Mouse (Mus musculus): ENCODE measurements around the gene Ppp2r5e. TPM values are rescaled to one million over a fixed set of nuclear protein-coding genes. Genes with fewer than 3 reads are reported as not detected.

Ppp2r5e gene
- 22.2 and 49.0 TPM in 2 replicates for polyA plus RNA-seq (2012; rRNA removed)

GRCm38 (mm10) chr12:75596154-75597002 is at the start of gene Ppp2r5e:
TSS of gene Ppp2r5e (minus strand) at chr12:75596245.
- DNase-seq, result peak; percentile 98
- under 1% methylated on average over 72 of the region's 72 CpGs for WGBS

DNA sequence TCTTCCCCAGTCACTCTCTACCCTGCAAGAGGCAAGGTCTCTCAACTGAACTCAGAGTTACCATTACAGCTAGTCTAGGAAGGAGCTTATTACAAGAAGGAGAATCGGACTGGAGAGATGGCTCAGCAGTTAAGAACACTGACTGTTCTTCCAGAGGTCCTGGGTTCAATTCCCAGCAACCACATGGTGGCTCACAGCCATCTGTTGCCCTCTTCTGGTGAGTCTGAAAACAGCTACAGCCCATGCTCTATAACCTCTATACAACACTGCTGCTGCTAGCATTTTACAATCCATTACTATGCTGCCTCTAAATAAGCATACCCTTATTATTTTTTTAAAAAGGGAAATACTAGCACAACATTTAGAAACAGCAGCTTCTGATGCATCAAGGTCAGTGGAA is 49.7 kb upstream of the Ppp2r5e start:
- H3K27me3 ChIP-seq (ENCODE audit: control insufficient read depth, insufficient read depth, low read length), result no peaks in the 10 kb centered on the region
- no peaks in the 10 kb centered on the region for H3K36me3 ChIP-seq (ENCODE audit: control insufficient read depth, insufficient read depth, low read length)
- WGBS, result 100% methylated on average over 1 of the region's 1 CpGs
- DNase-seq, result peak; percentile 7
- no peak overlapping the region for H3K4me3 ChIP-seq (ENCODE audit: control insufficient read depth, insufficient read depth, low read length)
- TF ChIP-seq POLR2A (IDR thresholded peaks at IDR 0.05; ENCODE audit: control insufficient read depth, extremely low read depth, insufficient read depth, low read length, poor library complexity) (no peak), CTCF (IDR thresholded peaks at IDR 0.05; ENCODE audit: borderline replicate concordance, control insufficient read depth, extremely low read depth, insufficient read depth, low read length, poor library complexity) (no peak)
- no peaks in the 10 kb centered on the region for H3K4me1 ChIP-seq (replicated peaks; ENCODE audit: control insufficient read depth, insufficient read depth, low read length)
- no peak overlapping the region for H3K27ac ChIP-seq (ENCODE audit: control insufficient read depth, insufficient read depth, low read length)

More at GRCm38 (mm10) chr12:75596154-75597002, at the start of gene Ppp2r5e:
- Histone ChIP-seq H3K4me3 (ENCODE audit: control insufficient read depth, insufficient read depth, low read length) (peak within 1 kb of the TSS; percentile 72), H3K4me1 (replicated peaks; ENCODE audit: control insufficient read depth, insufficient read depth, low read length) (peaks cover 5% of the 10 kb centered on the region), H3K27me3 (ENCODE audit: control insufficient read depth, insufficient read depth, low read length) (no peaks in the 10 kb centered on the region), H3K36me3 (ENCODE audit: control insufficient read depth, insufficient read depth, low read length) (peaks cover 11% of the 10 kb centered on the region), H3K27ac (ENCODE audit: control insufficient read depth, insufficient read depth, low read length) (peak within 1 kb of the TSS; percentile 66)
- TF ChIP-seq CTCF (IDR thresholded peaks at IDR 0.05; ENCODE audit: borderline replicate concordance, control insufficient read depth, extremely low read depth, insufficient read depth, low read length, poor library complexity) (peak; percentile 59), POLR2A (IDR thresholded peaks at IDR 0.05; ENCODE audit: control insufficient read depth, extremely low read depth, insufficient read depth, low read length, poor library complexity) (peak; percentile 91)

- no peak for DNase-seq
- no peak overlapping the region for H3K4me3 ChIP-seq (ENCODE audit: control insufficient read depth, insufficient read depth, low read length)
- WGBS, result 100% methylated on average over 1 of the region's 1 CpGs
- no peaks in the 10 kb centered on the region for H3K27me3 ChIP-seq (ENCODE audit: control insufficient read depth, insufficient read depth, low read length)
- no peaks in the 10 kb centered on the region for H3K36me3 ChIP-seq (ENCODE audit: control insufficient read depth, insufficient read depth, low read length)
- no peaks in the 10 kb centered on the region for H3K4me1 ChIP-seq (replicated peaks; ENCODE audit: control insufficient read depth, insufficient read depth, low read length)
- TF ChIP-seq CTCF (IDR thresholded peaks at IDR 0.05; ENCODE audit: borderline replicate concordance, control insufficient read depth, extremely low read depth, insufficient read depth, low read length, poor library complexity), result no peak
- TF ChIP-seq POLR2A (IDR thresholded peaks at IDR 0.05; ENCODE audit: control insufficient read depth, extremely low read depth, insufficient read depth, low read length, poor library complexity), result no peak
- no peak overlapping the region for H3K27ac ChIP-seq (ENCODE audit: control insufficient read depth, insufficient read depth, low read length)
These were observed 45.7 kb upstream of the Ppp2r5e start for GRCm38 (mm10) chr12:75641726-75642125.

DNA sequence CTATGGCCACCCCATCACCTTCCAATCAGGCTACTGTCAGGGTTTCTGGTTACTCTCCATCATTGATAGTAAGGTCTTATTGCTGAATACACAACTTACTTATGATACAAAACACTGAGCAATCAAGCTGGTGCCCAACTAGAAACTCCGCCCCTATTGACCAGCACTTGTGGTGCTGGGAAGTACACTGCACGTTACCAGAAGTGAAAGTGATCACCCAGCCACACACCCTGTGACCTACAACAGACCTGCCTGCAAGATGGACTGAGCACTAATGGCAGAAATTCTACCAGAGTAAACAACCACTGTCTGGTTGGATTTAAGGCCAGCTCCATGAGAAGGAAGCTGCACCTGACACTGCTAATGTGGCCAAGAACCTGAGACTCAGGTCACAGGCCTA is 42.3 kb upstream of the Ppp2r5e start:
- H3K4me1 ChIP-seq (replicated peaks; ENCODE audit: control insufficient read depth, insufficient read depth, low read length), result no peaks in the 10 kb centered on the region
- 88% methylated on average over 2 of the region's 2 CpGs for WGBS
- DNase-seq, result no peak
- no peaks in the 10 kb centered on the region for H3K27me3 ChIP-seq (ENCODE audit: control insufficient read depth, insufficient read depth, low read length)
- no peak overlapping the region for H3K4me3 ChIP-seq (ENCODE audit: control insufficient read depth, insufficient read depth, low read length)
- H3K36me3 ChIP-seq (ENCODE audit: control insufficient read depth, insufficient read depth, low read length), result no peaks in the 10 kb centered on the region
- TF ChIP-seq POLR2A (IDR thresholded peaks at IDR 0.05; ENCODE audit: control insufficient read depth, extremely low read depth, insufficient read depth, low read length, poor library complexity) (no peak), CTCF (IDR thresholded peaks at IDR 0.05; ENCODE audit: borderline replicate concordance, control insufficient read depth, extremely low read depth, insufficient read depth, low read length, poor library complexity) (no peak)
- H3K27ac ChIP-seq (ENCODE audit: control insufficient read depth, insufficient read depth, low read length), result no peak overlapping the region

DNA sequence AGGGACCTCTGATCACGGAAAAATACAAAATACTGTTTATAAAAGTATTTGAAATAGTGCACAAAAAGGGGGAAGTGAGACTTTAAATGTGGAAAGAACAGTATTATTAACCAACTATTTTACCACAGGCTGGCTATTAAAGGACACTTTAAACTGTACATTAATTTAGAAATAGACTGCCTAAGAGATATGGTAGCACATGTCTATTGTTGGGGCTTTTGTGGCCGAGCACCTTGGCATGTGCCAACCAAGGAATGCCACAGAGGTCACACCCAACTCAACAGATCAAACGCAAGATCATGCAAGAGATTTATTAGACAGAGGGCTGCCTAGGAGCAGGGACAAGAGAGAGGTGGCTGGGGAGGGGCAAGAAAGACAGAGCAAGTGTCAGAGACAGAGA is 41.1 kb upstream of the Ppp2r5e start:
- no peak overlapping the region for H3K27ac ChIP-seq (ENCODE audit: control insufficient read depth, insufficient read depth, low read length)
- H3K36me3 ChIP-seq (ENCODE audit: control insufficient read depth, insufficient read depth, low read length), result no peaks in the 10 kb centered on the region
- no peaks in the 10 kb centered on the region for H3K27me3 ChIP-seq (ENCODE audit: control insufficient read depth, insufficient read depth, low read length)
- WGBS, result 83% methylated on average over 3 of the region's 3 CpGs
- DNase-seq, result no peak
- no peak overlapping the region for H3K4me3 ChIP-seq (ENCODE audit: control insufficient read depth, insufficient read depth, low read length)
- TF ChIP-seq CTCF (IDR thresholded peaks at IDR 0.05; ENCODE audit: borderline replicate concordance, control insufficient read depth, extremely low read depth, insufficient read depth, low read length, poor library complexity), result no peak
- no peak for TF ChIP-seq POLR2A (IDR thresholded peaks at IDR 0.05; ENCODE audit: control insufficient read depth, extremely low read depth, insufficient read depth, low read length, poor library complexity)
- H3K4me1 ChIP-seq (replicated peaks; ENCODE audit: control insufficient read depth, insufficient read depth, low read length), result no peaks in the 10 kb centered on the region

GRCm38 (mm10) chr12:75635771-75636430 is 39.9 kb upstream of the Ppp2r5e start:
- 92% methylated on average over 10 of the region's 10 CpGs for WGBS
- TF ChIP-seq POLR2A (IDR thresholded peaks at IDR 0.05; ENCODE audit: control insufficient read depth, extremely low read depth, insufficient read depth, low read length, poor library complexity) (no peak), CTCF (IDR thresholded peaks at IDR 0.05; ENCODE audit: borderline replicate concordance, control insufficient read depth, extremely low read depth, insufficient read depth, low read length, poor library complexity) (no peak)
- H3K4me1 ChIP-seq (replicated peaks; ENCODE audit: control insufficient read depth, insufficient read depth, low read length), result no peaks in the 10 kb centered on the region
- no peaks in the 10 kb centered on the region for H3K36me3 ChIP-seq (ENCODE audit: control insufficient read depth, insufficient read depth, low read length)
- DNase-seq, result no peak
- no peak overlapping the region for H3K4me3 ChIP-seq (ENCODE audit: control insufficient read depth, insufficient read depth, low read length)
- no peak overlapping the region for H3K27ac ChIP-seq (ENCODE audit: control insufficient read depth, insufficient read depth, low read length)
- H3K27me3 ChIP-seq (ENCODE audit: control insufficient read depth, insufficient read depth, low read length), result no peaks in the 10 kb centered on the region

Measured in thymus, adult 2 months (tissue).